In genomic region chr6:127659472-127659871, GRCm38 (mm10) we compare ENCODE assay signal across 11 mouse cellular contexts.
"Had no signal": no experiment of that assay in that cellular context is flagged by ENCODE, and none has a peak within 500 bp of the region (broad histone marks: within the 10 kb centered on the region; RNA-seq: fewer than 3 reads in every experiment).

No protein-coding gene starts in this region.

- ATAC-seq: midbrain, embryonic 15.5 days had no signal

- H3K27ac ChIP-seq: kidney, embryonic 15.5 days; limb, embryonic 13.5 days; liver, embryonic 15.5 days; lung, embryonic 15.5 days; midbrain, embryonic 15.5 days; neural tube, embryonic 12.5 days; stomach, postnatal 0 days had no signal

- H3K4me1 ChIP-seq: kidney, embryonic 15.5 days; liver, embryonic 15.5 days; midbrain, embryonic 15.5 days; neural tube, embryonic 12.5 days had no signal

- H3K9me3 ChIP-seq: kidney, embryonic 15.5 days; limb, embryonic 13.5 days; liver, embryonic 15.5 days; lung, embryonic 15.5 days; midbrain, embryonic 15.5 days had no signal

- H3K36me3 ChIP-seq: kidney, embryonic 15.5 days; limb, embryonic 13.5 days; liver, embryonic 15.5 days; midbrain, embryonic 15.5 days; neural tube, embryonic 12.5 days had no signal

- DNase-seq: kidney, adult 2 months; kidney, postnatal 14 days; left cerebral cortex, postnatal 4 days; thymus, postnatal 14 days had no signal

- H3K27me3 ChIP-seq: kidney, embryonic 15.5 days; liver, embryonic 15.5 days; lung, embryonic 15.5 days; midbrain, embryonic 15.5 days; neural tube, embryonic 12.5 days had no signal

- H3K4me2 ChIP-seq: kidney, embryonic 15.5 days; limb, embryonic 13.5 days; liver, embryonic 15.5 days; lung, embryonic 15.5 days; midbrain, embryonic 15.5 days; neural tube, embryonic 12.5 days had no signal

- H3K9ac ChIP-seq: kidney, embryonic 15.5 days; limb, embryonic 13.5 days; liver, embryonic 15.5 days; lung, embryonic 15.5 days; midbrain, embryonic 15.5 days; neural tube, embryonic 12.5 days had no signal

- H3K4me3 ChIP-seq: kidney, embryonic 15.5 days; limb, embryonic 13.5 days; liver, embryonic 15.5 days; lung, embryonic 15.5 days; midbrain, embryonic 15.5 days; neural tube, embryonic 12.5 days had no signal
